Mouse (Mus musculus) urinary bladder, adult 18-20 months (tissue): ENCODE results near the gene Oas1d.
"Not testable (repeated sequence)": the region's sequence is repeated elsewhere in the genome, so short reads cannot be mapped to it uniquely, and the experiment has no call there.

Experiments
- DNase-seq, 2 experiments: peaks; one replicate each; pipeline ENCODE4 v3.0.0; 2022; ENCODE audit warnings: low spot score in 2 of 2, mixed read lengths in 2 of 2

The Oas1d gene

DNA sequence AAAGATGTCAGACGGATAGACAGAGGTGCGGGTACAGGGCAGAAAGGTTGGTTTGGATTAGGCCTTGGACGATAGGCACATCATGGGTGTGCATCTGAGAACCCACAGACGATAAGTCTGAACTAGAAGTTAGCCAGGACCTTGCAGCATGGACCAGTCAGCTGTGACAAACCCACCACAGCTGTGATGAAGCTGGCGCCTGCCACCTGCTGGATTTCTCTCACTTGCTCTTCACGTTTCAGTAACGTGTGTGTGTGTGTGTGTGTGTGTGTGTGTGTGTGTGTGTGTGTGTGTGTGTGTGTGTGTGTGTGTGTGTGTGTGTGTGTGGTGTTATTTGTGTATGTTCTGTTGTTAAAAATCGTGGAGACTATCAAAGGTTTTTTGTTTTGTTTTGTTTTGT is at the start of gene Oas1d:
Gene Oas1d (plus strand): TSS at position 333 of the 400 bp plus-strand sequence.
- not testable (repeated sequence) for DNase-seq

DNA sequence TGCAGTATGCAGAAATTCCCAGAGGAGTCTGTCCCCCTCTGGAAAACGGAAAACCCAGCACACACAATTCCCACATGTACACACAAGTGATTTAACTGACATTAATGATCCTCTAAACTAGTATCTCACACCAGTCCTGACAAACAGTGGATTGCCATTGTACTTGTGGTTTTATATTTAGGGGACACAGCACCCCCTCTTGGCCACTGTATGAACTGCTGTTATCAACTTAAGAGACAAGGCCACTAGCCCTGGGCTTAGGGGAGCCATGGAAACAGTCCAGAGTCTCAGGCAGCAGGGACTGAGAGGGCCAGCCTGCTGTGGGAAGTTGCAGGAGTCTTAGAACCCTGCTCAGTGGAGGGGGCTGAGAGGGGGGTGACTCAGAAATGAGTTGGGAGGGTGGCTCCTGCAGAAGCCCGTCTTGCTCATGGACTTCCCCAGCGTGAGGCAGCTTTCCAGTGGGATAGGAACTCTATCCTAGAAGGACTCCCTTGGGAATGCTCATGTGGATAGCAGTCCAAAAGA is 48.9 kb upstream of the Oas1d start:
- DNase-seq, result peak in 1 of 2 experiments; percentile 12

DNA sequence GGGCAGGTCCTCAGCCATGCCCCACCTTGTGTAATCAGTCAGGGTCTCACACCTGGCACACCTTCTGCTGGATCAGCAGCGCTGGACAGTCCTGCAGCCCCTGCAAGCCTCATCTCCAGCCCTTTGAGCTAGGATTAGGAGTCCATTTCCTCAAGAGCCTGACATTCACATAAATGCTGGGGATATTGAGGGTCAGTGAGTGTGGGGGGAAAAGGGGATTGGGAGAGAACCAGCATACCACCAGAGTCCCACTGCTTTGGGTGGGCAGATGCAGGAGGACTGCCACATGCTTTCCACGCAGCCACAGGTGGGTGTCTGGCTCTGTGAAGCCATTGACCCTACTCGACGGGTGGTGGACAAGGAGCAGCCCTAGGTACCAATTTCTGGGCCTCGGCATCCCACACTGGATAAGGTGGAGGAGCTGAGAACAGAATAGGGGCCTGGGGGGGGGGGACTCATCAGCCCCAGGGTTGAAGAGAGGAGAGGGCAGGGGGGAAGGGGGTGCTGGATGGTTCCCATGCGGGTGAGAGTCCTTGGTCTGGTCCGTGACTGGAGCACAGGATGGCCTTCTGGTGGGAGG is 44.8 kb upstream of the Oas1d start:
- no peak for DNase-seq

DNA sequence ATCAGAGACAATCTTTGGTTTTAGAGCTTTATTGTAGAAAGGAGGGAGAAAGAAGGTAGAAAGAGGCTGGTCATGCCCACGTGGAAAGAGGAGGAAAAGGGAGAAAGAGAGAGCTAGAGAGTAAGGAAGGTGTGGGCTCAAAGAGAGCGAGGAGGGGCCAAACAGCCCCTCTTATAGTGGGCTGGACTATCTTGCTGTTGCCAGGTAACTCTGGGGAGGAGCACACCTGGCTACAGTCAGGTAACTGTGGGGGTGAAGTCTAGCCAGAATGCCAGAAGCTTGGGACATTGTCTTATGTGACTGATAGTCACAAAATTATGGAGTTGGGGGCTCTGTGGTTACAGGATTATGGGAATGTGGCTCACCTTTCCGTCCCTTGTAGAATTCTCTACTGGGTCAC is 44.3 kb upstream of the Oas1d start:
- no peak for DNase-seq

DNA sequence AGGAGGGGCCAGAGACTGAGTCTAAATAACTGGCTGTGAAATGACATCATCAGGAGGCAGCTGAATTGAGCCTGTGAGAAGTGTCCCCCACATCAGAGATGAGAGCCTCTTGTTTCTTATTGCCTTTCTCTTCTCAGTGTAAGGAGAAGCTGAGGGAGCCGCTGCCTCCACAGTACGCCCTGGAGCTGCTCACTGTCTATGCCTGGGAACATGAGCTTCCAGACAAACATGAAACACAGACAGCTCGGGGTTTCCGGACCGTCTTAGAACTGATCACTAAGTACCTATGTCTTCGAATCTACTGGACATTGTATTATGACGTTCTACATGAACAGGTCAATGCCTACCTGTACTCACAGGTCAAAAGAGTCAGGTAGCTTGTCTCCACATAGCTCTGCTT is 43.6 kb upstream of the Oas1d start:
- no peak for DNase-seq

DNA sequence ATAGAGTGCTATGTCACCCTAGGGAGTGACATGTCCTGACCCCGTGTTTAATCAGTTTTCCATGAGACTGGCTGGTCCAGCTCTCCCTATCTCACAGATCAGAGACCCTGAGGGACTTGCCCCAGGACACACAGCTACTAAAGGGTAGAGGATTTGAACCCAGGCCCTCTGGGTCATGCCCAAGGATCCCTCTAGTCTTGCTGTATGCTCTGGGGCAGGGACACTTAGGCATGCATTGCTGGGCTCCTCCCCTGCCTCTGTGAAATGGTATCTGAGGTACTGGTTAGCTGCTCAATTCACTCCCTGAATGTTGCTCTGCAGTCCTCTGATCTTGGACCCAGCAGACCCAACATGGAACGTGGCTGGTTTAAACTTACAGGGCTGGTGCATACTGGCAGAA is 42.9 kb upstream of the Oas1d start:
- no peak for DNase-seq

DNA sequence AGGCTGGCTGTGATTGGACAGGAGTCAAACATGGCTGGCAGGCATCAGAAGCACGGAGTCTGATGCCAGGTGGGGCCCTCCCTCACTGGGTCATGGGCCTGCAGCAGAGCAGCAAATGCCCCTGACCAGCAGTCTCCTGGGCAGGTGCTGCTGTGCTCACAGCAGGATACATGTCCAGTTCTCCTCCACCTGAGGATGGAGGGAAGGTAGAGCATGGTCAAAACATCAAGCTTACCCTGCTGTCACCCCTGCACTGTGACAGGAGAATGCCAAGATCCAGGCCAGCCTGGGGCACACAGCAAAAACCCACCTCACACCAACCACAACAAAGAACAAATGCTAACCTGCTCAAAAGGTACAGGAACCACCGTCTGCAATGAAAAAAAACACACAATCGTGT is 37.5 kb upstream of the Oas1d start:
- not testable (repeated sequence) for DNase-seq

DNA sequence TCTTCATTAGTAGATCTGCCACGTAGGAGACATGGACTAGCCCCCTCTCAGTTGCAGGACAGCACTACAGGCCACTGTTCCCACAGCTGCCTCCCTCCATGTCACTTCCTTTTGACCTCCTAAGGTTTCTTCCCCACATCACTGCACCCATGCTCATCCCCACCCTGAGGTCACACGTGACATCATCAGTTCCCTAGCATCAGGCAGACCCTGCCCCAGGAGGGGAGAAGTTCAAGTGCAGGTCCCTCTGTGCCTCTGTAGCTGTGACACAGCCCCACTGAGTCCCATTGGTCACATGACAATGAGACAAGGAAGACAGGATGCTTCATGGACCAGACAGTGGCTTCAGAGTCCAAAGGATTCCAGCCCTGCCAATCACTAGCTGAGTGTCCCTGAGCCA is 36.9 kb upstream of the Oas1d start:
- not testable (repeated sequence) for DNase-seq

DNA sequence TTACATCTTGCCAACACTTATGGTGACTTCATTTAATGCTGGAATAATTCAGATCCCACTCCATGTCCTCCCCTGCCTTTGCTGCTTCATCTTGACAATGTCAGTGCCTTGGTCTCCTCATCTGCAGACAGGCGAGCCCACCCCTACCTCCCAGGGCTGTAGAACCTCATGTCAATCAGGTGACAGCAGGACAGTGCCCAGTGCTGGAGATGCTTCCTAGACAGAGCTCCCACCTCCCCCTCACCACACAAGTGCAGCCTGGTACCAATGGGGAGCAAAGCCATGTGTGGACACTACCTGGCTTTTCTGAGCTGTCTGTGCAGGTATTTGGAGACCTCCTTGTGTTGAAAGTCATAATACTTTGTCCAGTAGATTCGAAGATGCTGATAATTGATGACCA is 35.5 kb upstream of the Oas1d start:
- DNase-seq, result not testable (repeated sequence)

DNA sequence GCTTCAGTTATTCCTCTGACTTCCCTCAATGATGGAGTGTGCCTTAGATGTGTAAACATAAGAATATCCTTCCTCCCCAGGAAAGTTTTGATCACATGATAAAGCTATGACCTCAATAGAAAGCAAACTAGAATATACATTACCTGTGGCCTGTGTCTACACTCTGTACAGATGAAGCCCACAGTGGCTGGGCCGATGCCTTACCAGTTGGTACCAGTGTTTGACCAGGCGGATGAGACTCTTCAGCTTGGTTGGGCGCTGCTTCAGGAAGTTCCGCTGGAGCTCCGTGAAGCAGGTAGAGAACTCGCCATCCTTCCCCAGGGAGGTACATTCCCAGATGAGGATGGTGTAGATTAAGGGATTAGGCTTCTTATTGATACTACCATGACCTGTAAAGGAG is 32.7 kb upstream of the Oas1d start:
- not testable (repeated sequence) for DNase-seq

DNA sequence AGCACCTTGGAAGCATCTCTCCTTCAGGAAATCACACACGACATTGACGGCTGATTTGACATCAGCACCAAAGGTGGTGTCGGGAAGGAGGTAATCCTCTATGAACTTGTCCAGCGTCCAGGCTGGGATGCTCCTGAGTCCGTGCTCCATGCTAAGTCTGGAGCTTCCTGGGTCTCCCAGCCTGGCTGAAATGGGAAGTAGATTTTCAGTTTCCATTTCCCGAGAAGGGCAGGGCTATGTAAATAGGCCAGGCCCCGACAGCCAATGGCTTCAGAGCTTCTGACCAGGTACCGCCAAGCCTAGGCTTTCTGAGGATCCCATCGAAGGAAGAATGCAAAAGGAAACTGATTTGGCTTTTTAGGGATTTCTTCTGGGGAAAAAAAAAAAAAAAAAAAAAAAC is 26.9 kb upstream of the Oas1d start, which contains the start of gene Oas1g:
Gene Oas1g (minus strand): TSS at position 201 of the 400 bp plus-strand sequence.
- DNase-seq, result not testable (repeated sequence)

DNA sequence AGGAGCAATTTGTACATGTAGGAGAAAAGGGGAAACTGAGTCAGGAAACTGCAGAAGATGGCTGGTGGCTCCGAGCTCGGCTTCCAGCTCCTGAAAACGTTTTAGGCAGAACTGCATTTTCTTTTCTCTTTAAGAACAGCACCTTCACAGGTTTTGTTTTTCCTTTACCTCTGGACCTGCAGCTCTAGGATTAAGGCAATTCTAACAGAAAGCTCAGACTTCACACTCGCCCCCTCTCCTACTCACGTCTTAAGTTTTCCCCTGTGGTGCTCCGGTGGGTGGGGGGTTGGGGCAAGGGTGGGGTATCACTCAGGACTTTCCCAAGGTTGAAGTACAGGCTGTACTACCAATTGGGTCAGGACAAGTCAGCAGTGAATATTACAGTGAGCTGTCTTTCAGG is 26.5 kb upstream of the Oas1d start:
- DNase-seq, result no peak

DNA sequence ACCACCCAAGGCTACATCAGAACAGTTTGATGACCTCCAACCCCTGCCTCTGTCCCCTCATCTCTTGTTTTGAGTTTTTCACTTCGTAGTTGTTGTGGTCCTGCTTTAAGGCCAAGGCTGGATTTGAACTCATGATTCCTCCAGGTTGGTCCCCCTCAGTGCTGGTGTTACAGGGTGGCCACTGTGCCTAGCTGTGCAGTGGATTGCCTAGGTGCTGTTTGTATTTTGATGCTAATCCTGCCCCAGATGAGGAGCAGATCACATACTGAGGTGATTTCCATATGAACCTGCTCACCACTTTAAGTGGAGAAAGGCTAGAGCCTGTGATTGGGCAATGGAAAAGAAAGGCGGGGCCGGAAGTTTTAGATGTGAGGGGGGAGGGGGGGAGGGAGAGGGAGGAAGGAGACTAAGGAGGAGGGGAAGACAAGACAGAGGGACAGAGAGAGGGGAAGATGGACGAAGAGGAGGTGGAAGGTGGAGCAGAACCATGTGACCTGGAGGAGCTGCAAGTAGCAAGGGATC is 26.0 kb upstream of the Oas1d start:
- DNase-seq, result not testable (repeated sequence)

DNA sequence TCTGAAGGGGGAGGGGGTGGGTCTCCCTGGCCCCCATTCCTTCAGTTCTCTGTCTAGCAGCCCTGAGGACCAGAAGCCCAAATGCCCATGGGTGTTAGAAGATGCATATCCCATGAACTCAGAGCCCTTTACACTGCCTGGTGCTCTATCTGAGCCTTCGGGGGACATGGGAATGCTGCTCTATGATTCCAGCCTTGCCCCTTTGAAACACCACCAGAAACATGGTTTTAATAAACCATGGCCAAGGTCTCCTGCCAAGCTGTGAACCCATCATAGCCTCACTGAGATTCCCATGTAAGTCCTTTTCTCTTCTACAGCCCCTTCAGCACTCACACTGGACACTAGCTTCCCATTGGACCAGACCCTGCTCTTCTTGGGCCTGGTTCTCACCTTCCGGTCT is 24.3 kb upstream of the Oas1d start:
- DNase-seq, result no peak

DNA sequence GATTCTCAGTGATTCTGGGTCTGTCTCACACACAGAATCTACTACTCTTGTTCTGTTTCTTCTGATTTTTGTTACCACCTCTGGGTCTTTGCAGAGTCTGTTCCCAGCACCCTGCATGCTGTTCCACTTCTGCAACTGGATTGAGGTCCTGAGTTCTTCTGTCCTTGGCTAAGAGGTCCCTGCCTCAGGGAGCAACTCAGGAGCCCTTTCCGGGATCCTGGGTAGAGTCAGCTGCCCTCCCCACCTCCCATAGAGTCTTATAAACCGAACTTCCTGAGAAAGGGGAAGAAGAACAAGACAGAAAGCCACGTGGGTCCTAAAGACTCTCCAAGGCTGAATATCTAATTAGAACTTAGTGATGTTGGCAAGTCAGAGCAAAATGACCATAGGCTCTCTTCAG is 23.3 kb upstream of the Oas1d start:
- DNase-seq, result no peak

DNA sequence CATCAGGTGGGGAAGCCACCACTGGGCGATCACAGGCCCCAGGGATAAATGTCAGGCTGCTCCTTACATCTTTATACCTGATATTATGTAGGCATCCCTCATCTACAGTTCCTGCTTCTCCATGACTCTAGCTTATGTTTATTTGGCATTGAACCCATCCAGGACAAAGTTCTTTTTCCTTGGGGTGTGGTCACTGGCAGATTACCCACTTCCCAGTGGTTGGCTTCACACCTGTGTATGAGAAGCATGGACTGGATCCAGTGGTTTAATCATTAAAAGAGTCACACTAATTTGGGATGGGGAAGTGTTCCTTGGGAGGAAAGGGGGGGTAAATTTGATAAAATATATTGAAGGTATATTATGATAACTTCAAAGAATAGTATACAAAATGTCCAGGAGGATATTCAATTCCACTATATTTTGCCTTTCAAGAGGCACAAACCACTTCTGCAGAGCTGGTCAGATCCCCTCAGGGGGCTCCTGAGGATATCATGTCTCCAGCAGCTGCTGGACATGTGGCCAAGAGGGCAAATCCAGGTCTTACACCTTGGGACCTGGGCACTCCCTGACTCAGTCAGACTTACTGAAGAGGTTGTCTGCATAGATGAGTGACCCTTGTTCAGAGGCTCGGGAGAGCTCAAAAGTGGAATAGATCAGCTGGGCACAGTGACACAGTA is 22.6 kb upstream of the Oas1d start:
- not testable (repeated sequence) for DNase-seq

DNA sequence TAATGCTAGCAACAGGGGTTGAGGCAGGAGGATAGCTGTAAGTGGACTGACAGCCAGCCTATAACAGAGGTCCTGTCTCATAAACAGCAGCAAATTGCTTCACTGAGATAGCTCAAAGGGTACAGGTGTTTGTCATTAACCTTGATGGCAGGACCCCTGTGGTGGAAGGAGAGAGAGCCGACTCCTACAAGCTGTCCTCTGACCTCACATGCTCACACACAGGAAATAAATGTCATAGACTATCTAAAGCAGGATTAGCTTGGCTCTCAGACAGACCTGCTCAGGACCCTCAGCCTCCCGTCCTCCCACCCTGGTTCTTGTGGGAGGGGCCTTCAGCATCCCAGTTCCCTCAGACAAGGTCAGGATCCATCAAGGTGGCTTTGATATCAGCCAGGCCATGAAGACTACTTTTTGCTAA is 22.1 kb upstream of the Oas1d start:
- no peak for DNase-seq

DNA sequence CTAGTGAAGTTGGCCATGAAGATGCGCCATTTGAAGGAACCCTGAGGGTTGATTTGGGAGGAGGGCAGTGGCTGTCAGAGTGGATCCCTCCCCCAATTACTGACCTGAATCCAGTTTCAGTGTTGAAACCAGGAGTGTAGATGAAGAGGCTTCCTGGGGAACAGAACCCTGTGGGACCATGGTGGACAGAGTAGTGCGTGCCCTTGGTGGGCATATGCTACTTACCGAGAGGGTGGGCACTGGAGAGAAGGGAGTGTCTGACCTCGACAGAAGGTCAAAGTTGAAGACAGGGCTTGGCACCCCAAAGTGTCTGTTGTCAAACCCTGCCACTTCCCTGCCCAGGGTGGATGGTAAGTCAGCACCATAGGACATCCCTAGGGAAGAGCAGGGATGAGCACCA is 20.5 kb upstream of the Oas1d start:
- DNase-seq, result not testable (repeated sequence)

DNA sequence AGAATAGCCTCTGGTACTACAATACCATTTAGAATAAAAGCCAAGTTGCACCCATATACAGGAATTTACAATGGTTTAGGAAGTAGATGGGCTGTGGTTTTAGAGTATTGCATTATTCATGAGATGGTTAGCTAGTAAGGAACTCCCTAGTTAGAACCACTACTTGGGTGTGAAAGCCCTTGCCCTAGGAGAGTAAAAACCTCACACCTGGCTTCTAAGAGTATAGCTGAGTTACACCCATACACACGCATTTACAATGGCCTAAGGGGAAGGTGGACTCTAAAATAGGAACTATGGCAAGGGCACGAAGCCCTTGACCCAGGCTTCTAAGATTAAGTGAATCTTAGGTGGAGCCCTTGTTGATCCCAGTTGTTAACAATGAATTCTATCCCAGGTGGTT is 19.6 kb upstream of the Oas1d start:
- DNase-seq, result not testable (repeated sequence)

DNA sequence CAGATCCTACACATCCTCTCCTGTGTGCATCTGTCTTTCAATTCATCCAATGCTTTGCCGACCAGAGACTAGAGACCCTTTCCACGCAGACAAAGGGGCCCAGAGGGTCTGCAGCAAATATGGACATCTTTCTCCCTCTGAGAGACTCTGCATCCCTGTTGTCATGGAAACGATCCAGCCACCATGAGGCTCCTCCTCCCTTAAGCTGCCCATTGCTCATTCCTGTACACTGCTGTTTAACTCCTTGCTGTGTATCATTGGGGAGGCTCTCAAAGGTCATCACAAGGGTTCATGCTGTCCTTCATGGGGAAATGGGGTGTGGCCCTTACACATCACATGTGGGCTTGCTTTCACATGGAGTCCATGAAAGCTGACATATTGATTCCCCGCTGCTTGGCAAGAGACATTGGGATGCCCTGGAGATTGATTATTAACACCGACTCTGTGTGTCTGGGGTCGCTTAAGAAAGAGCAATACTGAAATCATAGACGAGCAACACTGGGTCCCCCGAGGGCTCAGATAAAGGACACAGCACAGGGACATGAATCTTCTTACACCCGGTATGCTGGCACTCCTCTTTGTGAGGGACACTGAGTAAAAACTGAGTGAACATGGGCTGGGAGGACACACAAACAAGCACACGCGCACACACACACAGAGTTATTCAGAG is 19.0 kb upstream of the Oas1d start:
- DNase-seq, result no peak

DNA sequence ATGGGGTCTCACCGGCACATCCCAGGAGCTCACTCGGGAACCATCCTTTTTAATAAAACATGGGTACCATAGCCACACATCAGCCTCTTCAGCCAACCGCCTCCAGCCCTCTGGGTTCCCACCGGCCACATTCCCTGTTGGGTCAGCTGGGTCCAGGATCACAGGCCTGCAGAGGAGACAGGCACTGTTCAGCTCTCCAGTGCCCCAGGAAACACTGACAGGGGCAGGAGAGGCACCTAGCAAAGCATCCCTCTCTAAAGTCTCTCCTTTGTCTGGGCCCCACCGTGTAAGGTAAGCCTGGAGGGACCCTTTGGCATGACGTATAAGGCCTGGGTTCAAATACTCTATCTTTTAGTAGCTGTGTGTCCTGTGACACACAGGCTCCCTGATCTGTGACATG is 16.0 kb upstream of the Oas1d start:
- no peak for DNase-seq

DNA sequence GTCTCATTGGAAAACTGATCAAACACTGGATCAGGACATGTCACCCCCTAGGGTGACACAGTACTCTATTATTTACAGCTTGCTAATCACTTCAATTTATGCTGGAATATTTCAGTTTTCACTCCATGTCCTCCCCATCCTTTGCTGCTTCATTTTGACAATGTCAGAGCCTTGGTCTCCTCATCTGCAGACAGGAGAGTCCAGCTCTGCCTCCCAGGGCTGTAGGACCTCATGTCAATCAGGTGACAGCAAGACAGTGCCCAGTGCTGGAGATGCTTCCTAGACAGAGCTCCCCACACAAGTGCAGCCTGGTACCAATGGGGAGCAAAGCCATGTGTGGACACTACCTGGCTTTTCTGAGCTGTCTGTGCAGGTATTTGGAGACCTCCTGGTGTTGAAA is 15.6 kb upstream of the Oas1d start:
- DNase-seq, result no peak

DNA sequence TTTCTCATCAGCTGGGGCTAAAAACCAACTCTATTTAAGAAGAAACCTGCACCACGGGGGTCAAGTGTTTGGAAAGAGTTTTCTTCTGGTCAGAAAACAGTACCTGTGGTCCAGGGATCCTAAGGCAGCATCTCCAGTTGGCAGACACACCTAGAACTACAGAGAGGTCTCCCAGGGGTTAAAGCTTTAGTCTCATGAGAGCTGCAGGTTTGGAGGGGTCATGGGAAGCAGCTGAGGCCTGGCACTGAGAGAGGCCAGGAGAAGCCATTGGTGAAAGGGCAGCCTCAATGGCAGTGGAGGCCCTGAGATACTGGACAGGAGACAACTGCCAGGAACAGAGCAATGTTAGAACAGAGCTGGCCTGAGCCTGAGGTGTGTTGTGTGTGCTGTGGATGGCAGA is 13.7 kb upstream of the Oas1d start:
- DNase-seq, result no peak
